Mouse (Mus musculus) macrophage (primary cell): ENCODE data around the gene Grm4. TPM values are rescaled to one million over a fixed set of nuclear protein-coding genes. Genes with fewer than 3 reads are reported as not detected.

Experiments used
- H3K27ac ChIP-seq: fragments of 350-480 bp; formaldehyde crosslinking; 2 replicates; pipeline ENCODE4 v1.9.0; 2021
- H3K36me3 ChIP-seq: fragments of 350-480 bp; formaldehyde crosslinking; 2 replicates; pipeline ENCODE4 v1.9.0; 2021; ENCODE audit errors: inconsistent target
- H3K4me3 ChIP-seq: fragments of 350-480 bp; formaldehyde crosslinking; 2 replicates; pipeline ENCODE4 v1.9.0; 2021; ENCODE audit errors: inconsistent target
- H3K79me2 ChIP-seq: fragments of 350-480 bp; formaldehyde crosslinking; 2 replicates; pipeline ENCODE4 v1.9.0; 2021; ENCODE audit errors: inconsistent target
- WGBS: methylation state at CpG from one replicate; pipeline ENCODE4 v1.1.7; 2026; ENCODE audit warnings: inconsistent platforms; ENCODE audit not compliant: missing documents; 5-methylcytosine and 5-hydroxymethylcytosine counted together
- polyA plus RNA-seq: library from polyadenylated mRNA; stranded (reverse); fragments of 250-400 nt; gene quantifications from 3 replicates; pipeline ENCODE4 v1.2.4, GENCODE M21; 2018; ENCODE audit warnings: inconsistent platforms

Gene Grm4
- polyA plus RNA-seq, 1 experiment from 2014 or later = not detected

DNA sequence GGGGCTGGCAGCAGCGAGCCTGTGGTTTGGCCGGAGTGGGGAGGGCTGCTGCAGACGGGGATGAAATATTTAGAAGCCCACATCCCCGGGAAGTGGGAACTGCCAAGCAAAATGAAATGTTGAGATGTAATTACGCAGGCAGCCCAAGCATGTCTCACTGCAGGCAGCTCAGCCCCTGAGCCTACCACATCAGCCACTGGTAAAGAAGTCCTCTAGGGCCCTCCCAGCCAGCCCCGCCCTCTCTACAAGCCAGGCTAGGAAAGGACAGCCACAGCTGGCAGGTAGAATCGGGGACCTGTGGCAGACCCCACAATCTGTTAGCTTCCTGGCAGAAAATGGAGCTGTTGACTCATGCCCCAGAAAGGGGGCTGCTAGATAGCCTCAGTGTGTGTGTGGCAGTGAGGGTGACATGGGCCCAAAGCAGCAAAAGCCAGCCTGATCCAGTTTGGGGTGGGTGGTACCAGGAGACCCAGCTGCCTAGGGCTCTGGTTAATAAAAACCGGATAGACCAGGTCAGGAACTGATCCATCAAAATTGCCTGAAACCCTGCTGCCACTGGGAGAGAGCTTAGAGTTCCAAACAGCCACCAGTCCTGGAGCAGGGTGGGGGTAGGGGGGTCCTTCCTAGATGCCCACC, 56.8 kb downstream of the Grm4 start:
- no peak overlapping the region for H3K27ac ChIP-seq
- H3K79me2 ChIP-seq = no peaks in the 10 kb centered on the region
- WGBS = 22% methylated on average over 8 of the region's 8 CpGs
- H3K4me3 ChIP-seq = no peak overlapping the region
- H3K36me3 ChIP-seq = no peaks in the 10 kb centered on the region

DNA sequence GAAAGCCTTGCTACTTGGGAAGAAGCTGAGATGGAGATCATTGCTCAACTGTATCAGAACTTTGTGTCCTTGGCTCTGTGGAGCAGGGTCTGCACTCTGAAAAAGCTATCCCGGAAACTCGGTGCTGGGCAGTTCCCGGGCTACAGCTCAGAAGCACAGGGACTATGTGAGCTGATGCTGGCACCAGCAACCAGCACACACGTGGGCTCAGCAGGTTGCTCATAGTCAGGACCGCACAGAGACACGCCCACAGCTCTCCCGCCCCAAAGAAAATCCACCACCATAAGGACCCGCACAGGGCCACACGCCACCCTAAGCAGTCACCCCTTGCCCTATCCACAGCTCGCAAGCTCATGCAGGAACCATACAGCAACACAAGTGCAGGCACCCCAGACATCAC, 61.2 kb downstream of the Grm4 start:
- WGBS = 81% methylated on average over 10 of the region's 10 CpGs
- H3K79me2 ChIP-seq = no peaks in the 10 kb centered on the region
- H3K27ac ChIP-seq = no peak overlapping the region
- no peak overlapping the region for H3K4me3 ChIP-seq
- no peaks in the 10 kb centered on the region for H3K36me3 ChIP-seq

DNA sequence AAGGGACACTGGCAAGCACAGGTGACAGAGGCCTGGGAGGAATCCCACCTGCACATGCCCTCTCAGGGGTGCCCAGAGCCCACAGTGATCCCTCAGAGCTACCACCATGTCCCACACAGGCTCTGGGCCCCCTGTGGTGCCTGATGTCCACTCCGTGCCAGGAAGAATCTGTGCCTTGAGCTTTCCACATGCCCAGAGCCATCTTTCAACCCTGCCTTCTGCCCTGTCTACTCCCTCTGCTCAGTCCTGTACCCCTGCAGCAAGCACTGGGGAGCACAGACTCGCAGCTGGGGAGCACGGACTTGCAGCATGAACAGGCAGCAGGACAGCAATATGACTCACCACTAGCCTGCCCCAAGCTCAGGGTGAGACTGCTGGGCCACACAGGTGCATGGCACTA, 62.0 kb downstream of the Grm4 start:
- 70% methylated on average over 3 of the region's 3 CpGs for WGBS
- Histone ChIP-seq H3K79me2 (no peaks in the 10 kb centered on the region), H3K27ac (no peak overlapping the region), H3K36me3 (no peaks in the 10 kb centered on the region), H3K4me3 (no peak overlapping the region)

DNA sequence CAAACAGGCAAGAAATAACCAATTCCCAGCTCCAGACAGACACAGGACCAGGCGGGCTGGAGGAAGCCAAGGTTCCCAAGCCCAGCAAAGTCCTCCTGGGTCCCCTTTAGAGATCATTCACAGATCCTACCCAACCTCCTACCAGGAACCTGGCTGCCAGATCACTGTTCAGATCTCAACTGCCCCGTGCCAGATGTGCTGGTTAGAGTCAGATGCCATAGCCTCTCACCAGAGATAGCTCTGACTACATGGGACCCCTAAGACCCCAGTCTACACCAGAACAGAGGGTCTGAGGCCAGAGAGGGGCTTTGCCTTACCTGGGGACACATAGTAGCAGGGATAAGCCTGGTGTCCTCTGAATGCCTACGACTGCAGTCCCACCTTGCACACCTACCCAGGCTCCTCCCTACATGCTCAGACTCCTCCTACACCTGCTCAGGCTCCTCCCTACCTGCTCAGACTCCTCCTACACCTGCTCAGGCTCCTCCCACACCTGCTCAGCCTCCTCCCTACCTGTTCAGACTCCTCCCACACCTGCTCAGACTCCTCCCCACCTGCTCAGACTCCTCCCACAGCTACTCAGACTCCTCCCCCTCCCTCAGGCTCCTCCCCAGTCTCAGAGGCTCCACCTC, 63.2 kb downstream of the Grm4 start:
- Histone ChIP-seq H3K36me3 (no peaks in the 10 kb centered on the region), H3K79me2 (no peaks in the 10 kb centered on the region), H3K27ac (no peak overlapping the region), H3K4me3 (no peak overlapping the region)
- WGBS = 60% methylated on average over 3 of the region's 3 CpGs

DNA sequence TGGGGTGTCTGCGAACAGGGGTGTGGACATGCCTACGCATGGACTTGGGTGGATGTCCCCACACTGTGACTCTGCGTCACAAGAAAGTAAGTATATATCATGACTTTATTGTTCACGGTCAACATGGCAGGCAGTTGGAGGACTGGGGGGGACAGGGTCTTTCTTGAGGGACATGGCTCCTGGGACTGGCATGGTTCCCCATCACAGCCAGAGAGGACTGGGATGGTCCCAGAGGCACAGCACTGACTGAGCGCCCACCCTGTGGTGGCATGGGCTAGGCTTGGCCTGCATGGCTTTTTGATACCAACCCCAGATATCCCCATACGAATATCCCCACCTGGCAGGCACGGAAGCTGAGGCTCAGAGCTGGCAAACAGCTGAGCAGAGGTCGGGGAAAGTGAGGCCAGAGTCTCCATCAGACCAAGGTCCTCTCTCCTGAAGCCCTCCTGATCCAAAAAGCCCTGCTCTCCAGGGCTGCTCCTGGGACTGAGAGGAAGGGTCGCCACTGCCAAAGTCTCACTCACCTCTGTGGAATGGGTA, 64.1 kb downstream of the Grm4 start:
- Histone ChIP-seq H3K36me3 (no peaks in the 10 kb centered on the region), H3K79me2 (no peaks in the 10 kb centered on the region), H3K27ac (no peak overlapping the region), H3K4me3 (no peak overlapping the region)
- WGBS = 86% methylated on average over 9 of the region's 9 CpGs

DNA sequence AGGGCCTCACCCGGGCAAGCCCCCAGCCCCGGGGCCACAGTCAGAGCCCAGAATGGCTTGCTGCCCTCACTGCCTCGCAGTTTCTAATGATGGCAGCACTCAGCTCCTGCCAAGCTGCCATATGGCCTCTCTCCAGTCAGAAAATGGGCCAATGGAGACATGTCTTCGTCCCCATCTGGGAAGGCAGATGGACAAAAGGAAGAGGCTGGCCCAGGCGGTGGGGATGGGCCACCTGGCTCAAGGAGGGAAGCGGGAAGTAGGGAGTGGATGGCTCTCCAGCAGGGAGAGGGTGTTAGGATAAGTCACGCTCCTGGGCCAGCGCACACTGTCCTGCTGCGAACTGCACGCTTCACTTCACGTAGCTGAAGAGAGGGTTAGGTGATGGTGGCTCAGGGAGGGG, 64.8 kb downstream of the Grm4 start:
- H3K36me3 ChIP-seq = no peaks in the 10 kb centered on the region
- H3K79me2 ChIP-seq = no peaks in the 10 kb centered on the region
- no peak overlapping the region for H3K4me3 ChIP-seq
- 88% methylated on average over 11 of the region's 11 CpGs for WGBS
- H3K27ac ChIP-seq = no peak overlapping the region

DNA sequence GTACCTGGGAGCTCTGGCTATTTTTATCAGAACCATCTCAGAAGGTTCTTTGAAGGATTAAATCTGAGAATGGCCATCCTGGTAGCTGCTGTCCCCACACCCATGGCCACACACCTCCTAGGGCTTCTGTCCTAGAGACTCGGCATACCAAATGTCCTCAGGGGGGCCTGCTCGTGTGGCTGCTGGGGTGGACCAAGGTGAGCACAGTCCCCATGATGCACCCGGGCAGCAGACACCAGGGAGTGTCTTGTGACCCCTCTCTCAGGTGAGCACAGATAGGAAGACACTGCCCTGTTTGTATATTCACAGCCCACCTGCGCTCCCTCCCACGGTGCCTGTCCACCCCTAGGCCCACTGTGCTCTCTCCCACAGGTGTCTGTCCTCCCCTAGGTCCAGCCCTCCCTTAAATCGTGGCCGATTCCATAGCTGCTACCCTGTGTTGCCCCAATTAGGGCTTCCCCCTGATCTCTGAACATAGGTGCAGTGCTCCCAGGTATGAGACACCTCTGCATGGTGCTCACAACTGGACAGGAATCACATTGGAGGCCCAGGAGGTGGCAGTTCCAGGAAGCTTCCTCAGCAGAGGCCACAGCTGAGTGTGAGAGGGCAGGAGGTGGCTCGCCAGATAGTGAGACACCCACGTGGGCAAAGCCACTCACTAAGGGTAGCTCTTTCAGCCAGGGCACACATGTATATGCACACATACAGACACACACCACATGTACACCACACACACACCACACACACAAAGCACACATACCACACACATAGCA, 66.0 kb downstream of the Grm4 start:
- WGBS = 82% methylated on average over 9 of the region's 9 CpGs
- no peaks in the 10 kb centered on the region for H3K79me2 ChIP-seq
- H3K27ac ChIP-seq = no peak overlapping the region
- no peak overlapping the region for H3K4me3 ChIP-seq
- H3K36me3 ChIP-seq = no peaks in the 10 kb centered on the region

DNA sequence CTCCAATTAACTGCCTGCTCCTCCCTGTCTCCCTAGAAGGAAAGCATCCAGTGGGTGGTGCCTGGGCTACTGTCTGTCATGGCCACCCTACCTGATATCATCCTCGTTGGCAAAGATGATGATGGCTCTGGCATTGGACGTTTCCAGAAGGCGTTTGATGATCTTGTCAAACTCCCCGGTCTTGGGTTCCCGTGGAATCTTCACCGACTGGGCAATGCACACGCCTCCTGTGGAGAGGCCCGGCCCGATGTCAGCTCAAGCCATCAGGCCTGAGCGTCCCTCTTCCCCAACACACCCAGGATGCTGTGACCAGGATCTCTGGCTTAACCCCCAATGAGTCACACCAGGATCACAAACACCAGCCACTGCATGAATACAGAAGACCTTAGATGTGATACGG, 66.8 kb downstream of the Grm4 start:
- WGBS = 86% methylated on average over 11 of the region's 11 CpGs
- no peak overlapping the region for H3K27ac ChIP-seq
- no peaks in the 10 kb centered on the region for H3K79me2 ChIP-seq

DNA sequence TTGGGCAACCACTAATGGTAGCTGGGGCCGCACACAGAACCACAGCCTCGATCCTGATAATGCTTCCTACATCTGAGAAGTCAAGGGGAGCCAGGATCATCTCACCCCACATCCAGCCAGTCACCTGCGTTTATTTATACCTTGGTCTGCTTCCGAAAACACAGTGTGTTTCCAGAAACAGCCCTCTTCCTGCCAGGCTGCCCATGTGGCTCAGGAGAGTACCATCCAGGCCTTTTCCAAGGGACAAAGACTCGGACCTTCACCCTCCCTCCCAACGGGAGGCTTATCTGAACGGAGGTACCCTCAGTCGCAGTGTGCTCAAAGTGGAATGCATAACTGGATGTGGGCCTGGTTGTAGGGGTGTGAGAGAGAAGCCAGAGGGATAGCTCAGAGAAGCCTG, 68.2 kb downstream of the Grm4 start:
- Histone ChIP-seq H3K36me3 (no peaks in the 10 kb centered on the region), H3K27ac (no peak overlapping the region), H3K79me2 (no peaks in the 10 kb centered on the region), H3K4me3 (no peak overlapping the region)
- WGBS = 85% methylated on average over 8 of the region's 8 CpGs

More for the DNA sequence above, 66.8 kb downstream of the Grm4 start:
- Histone ChIP-seq H3K4me3 (no peak overlapping the region), H3K36me3 (no peaks in the 10 kb centered on the region)

DNA sequence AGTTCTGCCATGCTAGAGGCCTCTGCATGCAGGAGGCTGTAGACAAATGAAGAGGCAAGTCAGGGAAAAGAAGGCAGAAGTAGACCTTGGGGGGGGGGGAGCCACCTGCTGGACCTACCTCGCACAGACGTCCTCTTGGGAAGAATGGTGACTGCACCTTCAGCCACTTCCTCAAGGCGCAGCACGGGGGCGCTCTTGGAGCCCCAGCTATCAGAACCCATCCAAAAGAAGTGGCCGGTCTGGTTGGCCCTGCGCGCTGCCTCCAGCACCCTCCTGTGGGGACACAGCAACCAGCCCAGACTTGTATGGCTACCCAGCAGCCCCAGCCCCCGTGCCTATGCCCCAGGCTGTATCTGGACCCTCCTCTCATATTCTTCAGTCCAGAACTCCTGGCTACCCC, 69.4 kb downstream of the Grm4 start:
- Histone ChIP-seq H3K36me3 (no peaks in the 10 kb centered on the region), H3K4me3 (no peak overlapping the region), H3K27ac (no peak overlapping the region), H3K79me2 (no peaks in the 10 kb centered on the region)
- 33% methylated on average over 9 of the region's 9 CpGs for WGBS

DNA sequence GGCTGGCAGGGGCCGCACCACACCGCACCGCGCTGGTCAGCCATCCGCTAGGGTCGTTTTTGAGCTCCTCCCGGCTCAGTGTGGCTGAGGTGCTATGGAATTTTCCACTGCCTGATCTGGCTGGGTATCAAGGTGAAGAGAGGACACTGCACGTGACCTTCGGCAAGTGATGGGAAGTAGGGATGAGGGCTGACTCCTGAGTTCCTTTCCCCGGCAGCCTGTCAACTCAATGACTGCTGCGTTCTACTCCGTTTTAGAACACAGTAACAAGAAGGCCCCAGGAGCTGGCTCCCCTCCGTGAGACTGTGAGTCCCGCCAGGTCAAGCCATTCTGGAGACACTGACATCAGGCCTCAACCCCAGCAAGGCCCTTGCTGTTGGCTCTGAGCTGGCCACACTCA, 70.0 kb downstream of the Grm4 start:
- no peak overlapping the region for H3K4me3 ChIP-seq
- no peaks in the 10 kb centered on the region for H3K36me3 ChIP-seq
- 94% methylated on average over 13 of the region's 14 CpGs for WGBS
- no peaks in the 10 kb centered on the region for H3K79me2 ChIP-seq
- H3K27ac ChIP-seq = no peak overlapping the region

DNA sequence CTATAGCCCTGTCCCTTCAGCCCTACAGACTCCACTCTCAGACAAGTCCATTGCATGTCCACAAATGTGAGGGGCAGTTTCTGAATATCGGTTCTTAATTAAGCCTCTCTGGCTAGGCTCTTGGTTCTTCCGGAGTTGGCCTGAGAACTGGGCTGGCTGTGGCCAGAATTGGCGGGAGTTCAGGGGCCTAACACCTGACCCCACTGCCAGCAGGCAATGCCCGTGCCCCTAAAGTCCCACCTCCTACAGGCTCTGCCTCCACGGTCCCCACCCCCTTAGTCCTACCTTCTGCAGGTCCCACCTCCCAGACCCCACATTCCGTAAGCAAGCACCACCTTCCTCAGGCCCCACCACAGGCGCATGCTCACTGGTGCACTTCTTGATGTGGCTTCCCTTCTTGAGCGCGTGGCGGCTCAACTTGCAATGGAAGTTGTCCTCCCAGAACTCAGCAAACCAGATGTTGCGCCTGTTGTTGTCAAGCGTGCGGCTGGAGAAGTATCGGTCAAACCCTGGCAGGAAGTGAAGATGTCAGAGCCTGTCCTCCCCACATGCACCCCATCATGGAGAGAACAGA, 71.4 kb downstream of the Grm4 start:
- 86% methylated on average over 14 of the region's 14 CpGs for WGBS
- H3K36me3 ChIP-seq = no peaks in the 10 kb centered on the region
- H3K27ac ChIP-seq = no peak overlapping the region
- H3K79me2 ChIP-seq = no peaks in the 10 kb centered on the region
- H3K4me3 ChIP-seq = no peak overlapping the region

DNA sequence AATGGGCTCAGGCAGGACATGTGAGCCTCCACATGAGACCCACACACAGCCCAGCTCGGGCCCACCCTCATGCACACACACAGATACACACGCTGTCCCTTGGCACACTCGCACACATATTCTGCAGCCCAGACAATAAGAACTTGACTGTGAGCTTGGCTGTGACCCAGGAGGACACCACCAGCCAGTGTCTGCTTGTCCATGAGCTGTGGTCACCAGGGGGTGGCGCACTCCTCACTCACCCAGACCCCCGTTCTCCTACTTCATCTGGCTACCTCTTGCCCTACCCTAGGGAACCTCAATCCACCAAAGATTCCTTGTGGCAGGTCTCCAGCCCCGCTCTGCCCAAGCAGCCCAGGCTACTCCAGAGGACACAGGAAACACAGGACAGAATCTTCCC, 72.5 kb downstream of the Grm4 start:
- WGBS = 73% methylated on average over 6 of the region's 6 CpGs

DNA sequence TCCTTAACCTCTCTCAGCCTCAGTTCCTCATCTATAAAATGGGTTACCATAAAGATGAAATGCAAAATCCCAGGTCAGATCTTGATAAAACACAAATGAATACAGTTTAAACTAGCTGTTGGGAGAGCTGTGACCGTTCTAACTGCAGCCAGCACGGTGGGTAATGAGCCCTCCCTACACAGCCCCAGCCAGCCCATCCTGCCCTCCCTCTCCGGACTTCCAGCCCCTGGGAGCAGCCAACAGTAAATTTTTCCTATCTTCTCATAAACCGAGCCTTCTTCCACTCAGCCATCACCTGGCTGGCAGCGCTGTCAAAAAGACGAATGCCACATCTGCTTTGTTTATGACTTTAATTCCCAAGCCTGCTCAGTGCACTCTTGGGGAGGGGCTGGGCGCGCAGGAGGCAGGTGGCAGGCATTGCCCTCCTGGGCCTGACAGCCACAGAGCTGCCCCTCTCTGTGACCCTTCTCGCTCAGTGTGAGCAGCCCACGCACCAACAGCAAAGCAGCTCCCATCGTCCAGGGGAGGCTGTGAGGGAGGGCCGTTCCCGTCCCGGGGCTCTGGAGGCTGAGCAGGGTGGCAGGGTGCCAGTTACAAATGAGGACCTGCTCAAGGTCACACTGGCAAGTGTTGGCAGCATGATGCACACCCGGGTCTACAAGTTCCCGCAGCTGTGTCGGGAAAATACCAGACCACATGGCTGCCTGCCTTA, 75.7 kb downstream of the Grm4 start:
- Histone ChIP-seq H3K79me2 (no peaks in the 10 kb centered on the region), H3K36me3 (no peaks in the 10 kb centered on the region), H3K4me3 (no peak overlapping the region), H3K27ac (no peak overlapping the region)
- 55% methylated on average over 17 of the region's 17 CpGs for WGBS

More for the DNA sequence above, 72.5 kb downstream of the Grm4 start:
- no peaks in the 10 kb centered on the region for H3K79me2 ChIP-seq
- H3K36me3 ChIP-seq = no peaks in the 10 kb centered on the region
- H3K4me3 ChIP-seq = no peak overlapping the region
- no peak overlapping the region for H3K27ac ChIP-seq
